Mouse (Mus musculus) heart, embryonic 14.5 days (tissue): ENCODE results near the gene Zdhhc18. TPM values are rescaled to one million over a fixed set of nuclear protein-coding genes. Genes with fewer than 3 reads are reported as not detected.

ENCODE experiments used
- ATAC-seq: fragments of 200-750 bp; cut with Nextera tagmentation; 2 replicates; pipeline ENCODE4 v1.8.0; 2017; ENCODE audit warnings: low read depth, moderate TSS enrichment; ENCODE audit not compliant: insufficient number of reproducible peaks, insufficient read depth, low FRiP score
- H3K27ac ChIP-seq, 2 experiments: fragments of 200-500 bp in 1 of 2; fragments of 300-500 bp in 1 of 2; sonication (generic) in 1 of 2; replicated peaks in 1 of 2; 2 replicates each; pipeline ENCODE4 v1.5.1; 2012 to 2014; ENCODE audit warnings: low read depth in 2 of 2, low read length in 2 of 2, control low read depth in 1 of 2, mild to moderate bottlenecking in 1 of 2, mixed read lengths in 1 of 2; ENCODE audit not compliant: control insufficient read depth in 1 of 2, insufficient read depth in 1 of 2
- H3K27me3 ChIP-seq: fragments of 300-500 bp; sonication (generic); 2 replicates; pipeline ENCODE4 v1.6.1; 2014; ENCODE audit warnings: mild to moderate bottlenecking, low read length, control low read depth; ENCODE audit not compliant: control insufficient read depth, insufficient read depth
- H3K36me3 ChIP-seq: fragments of 300-500 bp; sonication (generic); 2 replicates; pipeline ENCODE4 v1.6.1; 2014; ENCODE audit warnings: mild to moderate bottlenecking, control low read depth, low read length, mixed read lengths; ENCODE audit not compliant: control insufficient read depth, insufficient read depth
- H3K4me1 ChIP-seq, 2 experiments: fragments of 200-500 bp in 1 of 2; fragments of 300-500 bp in 1 of 2; sonication (generic) in 1 of 2; 2 replicates each; pipeline ENCODE4 v1.6.1; 2012 to 2014; ENCODE audit warnings: low read length in 2 of 2, control low read depth in 1 of 2, mixed read lengths in 1 of 2; ENCODE audit not compliant: control insufficient read depth in 2 of 2, insufficient read depth in 2 of 2
- H3K4me2 ChIP-seq: fragments of 300-500 bp; sonication (generic); 2 replicates; pipeline ENCODE4 v1.6.1; 2014; ENCODE audit warnings: mild to moderate bottlenecking, low read length
- H3K4me3 ChIP-seq, 2 experiments: fragments of 200-500 bp in 1 of 2; fragments of 300-500 bp in 1 of 2; sonication (generic) in 1 of 2; 2 replicates each; pipeline ENCODE4 v1.5.1; 2012 to 2014; ENCODE audit warnings: low read length in 2 of 2, mild to moderate bottlenecking in 2 of 2, control low read depth in 1 of 2, low read depth in 1 of 2, moderate library complexity in 1 of 2; ENCODE audit not compliant: control insufficient read depth in 1 of 2, insufficient read depth in 1 of 2
- H3K9ac ChIP-seq: fragments of 300-500 bp; sonication (generic); 2 replicates; pipeline ENCODE4 v1.6.1; 2014; ENCODE audit warnings: mild to moderate bottlenecking, low read length
- H3K9me3 ChIP-seq: fragments of 300-500 bp; sonication (generic); 2 replicates; pipeline ENCODE4 v1.6.1; 2016; ENCODE audit warnings: low read length, control low read depth; ENCODE audit not compliant: control insufficient read depth
- WGBS: fragments of 180-500 bp; shearing (Covaris S2); extraction: QIAGEN DNeasy Blood & Tissue Kit; methylation state at CpG from one replicate; pipeline ENCODE4 v1.1.7; 2014; 5-methylcytosine and 5-hydroxymethylcytosine counted together
- polyA plus RNA-seq: library from polyadenylated mRNA; unstranded; fragments of >200 nt; fragmentation: Nextera tagmentation; extraction: Ambion mirVana; gene quantifications from 2 replicates; pipeline ENCODE4 v1.2.1, GENCODE M21; 2014

Gene Zdhhc18
- polyA plus RNA-seq, 1 experiment from 2014 or later: 4.7 TPM

DNA sequence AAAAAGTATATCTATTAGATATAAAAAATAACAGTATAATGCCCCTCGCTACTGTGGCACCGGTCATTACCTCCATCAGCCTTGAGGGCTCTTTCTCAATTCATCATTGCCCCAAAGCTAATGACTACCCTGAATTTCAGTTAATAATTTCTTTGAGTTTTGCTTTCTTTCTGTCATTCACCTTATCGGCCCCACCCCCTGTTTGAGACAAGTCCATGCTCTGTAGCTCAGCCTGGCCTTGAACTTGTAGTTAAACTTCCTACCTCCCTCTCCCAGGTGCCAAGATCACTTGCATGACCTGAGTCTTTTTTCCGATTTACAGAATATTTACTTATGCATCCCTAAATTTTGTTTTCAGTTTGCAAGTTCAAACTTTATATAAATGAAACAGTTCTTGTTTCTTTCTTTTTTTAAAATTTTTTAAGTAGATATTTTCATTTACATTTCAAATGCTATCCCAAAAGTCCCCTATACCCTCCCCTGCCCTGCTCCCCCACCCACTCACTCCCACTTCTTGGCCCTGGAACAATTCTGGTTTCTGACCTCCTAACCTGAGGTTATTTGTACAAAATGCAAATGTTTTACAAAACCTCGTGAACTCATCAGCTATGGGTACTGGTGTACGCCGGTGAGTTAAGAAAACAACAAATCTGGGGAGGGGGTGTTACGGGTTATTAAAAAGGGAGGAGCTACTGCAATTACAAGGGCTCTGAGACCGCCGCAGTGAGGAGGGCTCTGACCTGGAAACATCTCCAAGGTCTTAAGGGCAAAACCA lies 80.5 kb downstream of the Zdhhc18 start:
- ATAC-seq: no peak
- H3K4me3 ChIP-seq: no peak overlapping the region
- peaks cover 4% of the 10 kb centered on the region in 2 experiments; a peak in 2 of 4 replicates for H3K4me1 ChIP-seq
- no peak overlapping the region for H3K9ac ChIP-seq
- no peaks in the 10 kb centered on the region for H3K36me3 ChIP-seq
- 84% methylated on average over 10 of the region's 10 CpGs for WGBS
- H3K27ac ChIP-seq: no peak overlapping the region
- H3K4me2 ChIP-seq: no peak overlapping the region
- no peaks in the 10 kb centered on the region for H3K9me3 ChIP-seq
- H3K27me3 ChIP-seq: no peaks in the 10 kb centered on the region

- 29% methylated on average over 8 of the region's 8 CpGs for WGBS
- H3K4me3 ChIP-seq: no peak overlapping the region
- H3K9me3 ChIP-seq: no peaks in the 10 kb centered on the region
- no peak overlapping the region for H3K4me2 ChIP-seq
- no peak overlapping the region for H3K9ac ChIP-seq
- no peak overlapping the region for H3K27ac ChIP-seq
- ATAC-seq: no peak
- no peaks in the 10 kb centered on the region for H3K27me3 ChIP-seq
- no peaks in the 10 kb centered on the region for H3K4me1 ChIP-seq
- no peaks in the 10 kb centered on the region for H3K36me3 ChIP-seq
Measured at GRCm38 (mm10) chr4:133567251-133567650, 82.7 kb downstream of the Zdhhc18 start.

DNA sequence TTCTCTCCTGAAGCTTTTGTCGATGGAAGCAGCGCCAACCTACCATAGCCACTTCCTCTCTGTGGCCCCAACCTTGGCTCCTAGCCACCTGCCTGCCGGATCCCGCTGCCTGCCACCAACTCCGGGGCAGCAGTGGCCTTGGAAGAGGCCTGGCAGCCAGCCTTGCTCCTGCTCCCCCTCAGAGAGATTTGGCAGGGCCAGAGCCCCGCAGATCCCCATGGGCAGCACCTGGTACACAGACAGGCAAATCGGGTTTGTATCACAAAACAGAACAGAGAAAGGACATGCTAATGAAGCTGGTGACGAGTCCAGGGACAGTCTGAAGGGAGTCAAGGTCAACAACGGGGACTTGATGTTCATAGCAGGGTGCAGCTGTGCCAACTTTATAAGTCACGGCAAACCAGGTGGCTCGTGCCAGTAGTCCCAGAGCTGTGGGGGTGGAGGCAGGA lies 86.8 kb downstream of the Zdhhc18 start:
- Histone ChIP-seq H3K4me1 (no peaks in the 10 kb centered on the region), H3K27me3 (no peaks in the 10 kb centered on the region), H3K4me2 (no peak overlapping the region), H3K9me3 (no peaks in the 10 kb centered on the region), H3K36me3 (no peaks in the 10 kb centered on the region), H3K27ac (no peak overlapping the region), H3K4me3 (no peak overlapping the region), H3K9ac (no peak overlapping the region)
- ATAC-seq: no peak
- WGBS: 59% methylated on average over 11 of the region's 11 CpGs

- Histone ChIP-seq H3K9ac (no peak overlapping the region), H3K27ac (no peak overlapping the region), H3K4me3 (no peak overlapping the region), H3K4me2 (no peak overlapping the region), H3K27me3 (no peaks in the 10 kb centered on the region), H3K36me3 (0 out of 2 replicates have a peak, but pooled peaks cover under 1% of the 10 kb centered on the region), H3K9me3 (no peaks in the 10 kb centered on the region), H3K4me1 (no peaks in the 10 kb centered on the region)
- 73% methylated on average over 4 of the region's 4 CpGs for WGBS
- no peak for ATAC-seq
Measured at GRCm38 (mm10) chr4:133561622-133562021, 88.3 kb downstream of the Zdhhc18 start.

- WGBS: 70% methylated on average over 4 of the region's 4 CpGs
- Histone ChIP-seq H3K9me3 (no peaks in the 10 kb centered on the region), H3K4me1 (no peaks in the 10 kb centered on the region), H3K4me3 (no peak overlapping the region), H3K9ac (no peak overlapping the region), H3K36me3 (0 out of 2 replicates have a peak, but pooled peaks cover 4% of the 10 kb centered on the region), H3K4me2 (no peak overlapping the region), H3K27ac (no peak overlapping the region), H3K27me3 (no peaks in the 10 kb centered on the region)
- ATAC-seq: no peak
Measured at GRCm38 (mm10) chr4:133559846-133560245, 90.1 kb downstream of the Zdhhc18 start.

DNA sequence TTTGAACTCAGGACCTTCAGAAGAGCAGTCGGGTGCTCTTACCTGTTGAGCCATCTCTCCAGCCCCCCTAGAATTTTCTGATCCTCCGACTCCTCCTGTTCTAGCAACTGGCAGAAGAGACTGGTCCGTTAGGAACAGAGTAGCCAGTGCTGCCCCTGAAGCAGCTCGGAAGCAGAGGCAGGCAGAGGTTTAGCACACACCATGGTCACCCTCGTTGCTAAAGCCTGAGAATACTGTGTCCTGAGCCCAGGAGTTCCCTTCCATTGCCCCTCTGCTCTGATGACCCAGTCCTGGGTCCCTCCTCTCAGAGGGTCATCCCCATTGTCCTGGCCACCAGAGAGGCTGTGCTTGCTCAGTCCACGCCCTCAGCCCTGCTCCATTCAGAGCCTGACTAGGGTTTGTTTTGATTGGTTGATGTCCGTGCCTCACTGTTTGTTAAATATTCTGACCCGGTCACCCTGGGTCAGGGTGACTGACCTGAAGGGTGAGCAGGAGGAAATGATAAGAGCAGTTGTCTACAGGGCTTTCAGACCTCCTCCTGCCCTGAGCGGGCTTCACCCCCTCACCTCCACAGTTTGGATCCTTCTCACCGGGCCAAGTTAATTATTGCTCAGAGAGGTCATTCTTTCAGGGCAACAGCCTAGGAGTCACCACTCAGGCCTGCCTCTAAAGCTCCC lies 92.8 kb downstream of the Zdhhc18 start:
- Histone ChIP-seq H3K9ac (no peak overlapping the region), H3K4me3 (no peak overlapping the region), H3K36me3 (0 out of 2 replicates have a peak, but pooled peaks cover 4% of the 10 kb centered on the region), H3K27ac (no peak overlapping the region), H3K4me2 (no peak overlapping the region), H3K27me3 (no peaks in the 10 kb centered on the region), H3K4me1 (peaks cover 15 to 16% of the 10 kb centered on the region in 2 experiments), H3K9me3 (no peaks in the 10 kb centered on the region)
- 47% methylated on average over 10 of the region's 10 CpGs for WGBS
- ATAC-seq: no peak
